Mouse (Mus musculus) T-helper 2 cell (primary cell): ENCODE results near the gene Ncstn.

Experiments used
- in situ Hi-C: fragments of 300-600 bp; cut with MboI, MseI; formaldehyde crosslinking; loops from one replicate; pipeline ENCODE4 v1.15.1; 2025; ENCODE audit warnings: high pct_unique_total_duplicates

Ncstn gene

GRCm38 (mm10) chr1:172082101-172082898 is at the start of gene Ncstn, which contains the start of gene Copa:
Gene Ncstn, minus strand, starts transcription at chr1:172082795.
Gene Copa, plus strand, starts transcription at chr1:172082529.
- in situ Hi-C loops: no loop called here

GRCm38 (mm10) chr1:172132319-172132718 is 49.7 kb upstream of the Ncstn start:
- in situ Hi-C loops: loop anchor here (5.0 kb wide), 1 partner anchor 35 kb away; no protein-coding TSS in a partner anchor

GRCm38 (mm10) chr1:172129780-172130179 is 47.2 kb upstream of the Ncstn start:
- in situ Hi-C loops: loop anchor here (5.0 kb wide), 1 partner anchor 32 kb away; no protein-coding TSS in a partner anchor

GRCm38 (mm10) chr1:172129108-172129507 is 46.5 kb upstream of the Ncstn start:
- in situ Hi-C loops: no loop called here

GRCm38 (mm10) chr1:172128563-172128962 is 46.0 kb upstream of the Ncstn start:
- in situ Hi-C loops: no loop called here

GRCm38 (mm10) chr1:172127487-172127886 is 44.9 kb upstream of the Ncstn start:
- in situ Hi-C loops: no loop called here

- in situ Hi-C loops: no loop called here
Observed at GRCm38 (mm10) chr1:172126376-172127347, 44.1 kb upstream of the Ncstn start, which contains the start of gene Pex19. Gene Pex19, plus strand, starts transcription at chr1:172126755.

GRCm38 (mm10) chr1:172124572-172124971 is 42.0 kb upstream of the Ncstn start:
- in situ Hi-C loops: no loop called here

GRCm38 (mm10) chr1:172122671-172123070 is 40.1 kb upstream of the Ncstn start:
- in situ Hi-C loops: no loop called here

- in situ Hi-C loops: no loop called here
Observed at GRCm38 (mm10) chr1:172119720-172120119, 37.1 kb upstream of the Ncstn start.

- in situ Hi-C loops: no loop called here
Observed at GRCm38 (mm10) chr1:172119100-172119499, 36.5 kb upstream of the Ncstn start.

- in situ Hi-C loops: no loop called here
Observed at GRCm38 (mm10) chr1:172116948-172117347, 34.4 kb upstream of the Ncstn start.

- in situ Hi-C loops: no loop called here
Observed at GRCm38 (mm10) chr1:172107777-172108477, 25.3 kb upstream of the Ncstn start.

GRCm38 (mm10) chr1:172105101-172105500 is 22.5 kb upstream of the Ncstn start:
- in situ Hi-C loops: no loop called here

- in situ Hi-C loops: no loop called here
Observed at GRCm38 (mm10) chr1:172103619-172104018, 21.0 kb upstream of the Ncstn start.

GRCm38 (mm10) chr1:172099325-172100033 is 16.9 kb upstream of the Ncstn start:
- in situ Hi-C loops: loop anchor here (5.0 kb wide), 1 partner anchor 33 kb away; no protein-coding TSS in a partner anchor

GRCm38 (mm10) chr1:172095202-172095601 is 12.6 kb upstream of the Ncstn start:
- in situ Hi-C loops: loop anchor here (5.0 kb wide), 1 partner anchor 37 kb away; no protein-coding TSS in a partner anchor

GRCm38 (mm10) chr1:172094295-172094694 is 11.7 kb upstream of the Ncstn start:
- in situ Hi-C loops: no loop called here

GRCm38 (mm10) chr1:172093522-172093921 is 10.9 kb upstream of the Ncstn start:
- in situ Hi-C loops: no loop called here

- in situ Hi-C loops: no loop called here
Observed at GRCm38 (mm10) chr1:172082899-172083445, 377 bp upstream of the Ncstn start.
